Mouse (Mus musculus): ENCODE data around the gene Zcchc7. TPM values are rescaled to one million over a fixed set of nuclear protein-coding genes. Genes with fewer than 3 reads are reported as not detected.

Zcchc7 gene
- total RNA-seq, 1 experiment from 2014 or later = 181 TPM

GRCm38 (mm10) chr4:44979794-44980338 lies 224.2 kb downstream of the Zcchc7 start:
- no peak for ATAC-seq (replicated peaks; ENCODE audit: insufficient number of reproducible peaks, low FRiP score, low TSS enrichment, poor library complexity, severe bottlenecking)

- peak; percentile 62 for ATAC-seq (replicated peaks; ENCODE audit: insufficient number of reproducible peaks, low FRiP score, low TSS enrichment, poor library complexity, severe bottlenecking)
Observed at GRCm38 (mm10) chr4:44981280-44981973, 225.8 kb downstream of the Zcchc7 start, which contains the start of gene Grhpr. Gene Grhpr (plus strand): TSS chr4:44981395.

Other genes starting within 250 kb of the Zcchc7 start
- gene Pax5, start 45.4 kb upstream of the Zcchc7 start, total RNA-seq (2017) = 11.9 to 15.7 TPM (median 14.1 TPM) in 3 replicates
- gene Grhpr, start 225.5 kb downstream of the Zcchc7 start, total RNA-seq (2017) = 1.6 to 6.3 TPM (median 5.0 TPM) in 3 replicates

Measured in monocyte, adult 5-6 weeks (primary cell).